Mouse (Mus musculus): ENCODE measurements around the gene Hbq1a. TPM values are rescaled to one million over a fixed set of nuclear protein-coding genes. Genes with fewer than 3 reads are reported as not detected.
"Not testable (repeated sequence)": the region's sequence is repeated elsewhere in the genome, so short reads cannot be mapped to it uniquely, and the experiment has no call there.

Gene Hbq1a
- polyA plus RNA-seq (2015; fragmentation: Nextera tagmentation; extraction: Ambion mirVana): 0.94 and 1.4 TPM in 2 replicates

DNA sequence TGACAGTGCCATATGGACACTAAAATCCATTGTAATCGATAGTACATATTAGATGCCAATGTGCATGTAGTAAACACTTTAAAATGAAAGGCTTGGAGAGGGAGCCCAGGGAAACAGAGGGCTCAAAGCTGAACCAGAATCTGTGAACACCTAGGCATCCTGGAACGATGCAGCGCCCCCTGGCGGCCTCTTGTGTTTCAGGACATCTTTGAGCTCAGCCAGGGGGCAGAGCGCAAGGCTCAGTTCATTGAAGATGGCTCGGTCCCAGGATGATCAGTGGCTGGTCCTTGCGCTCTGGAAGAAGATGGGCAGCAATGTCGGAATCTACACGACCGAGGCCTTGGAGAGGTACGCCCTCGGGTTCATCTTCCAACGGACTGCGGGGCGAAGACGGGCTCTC is at the start of gene Hbq1a:
Gene Hbq1a (plus strand): TSS at position 205 of the 400 bp plus-strand sequence.
- not testable (repeated sequence) for H3K4me3 ChIP-seq (ENCODE audit: low read depth, low read length); H3K9me3 ChIP-seq (ENCODE audit: low read length); H3K36me3 ChIP-seq (ENCODE audit: insufficient read depth, low read length); H3K9ac ChIP-seq (replicated peaks; ENCODE audit: low read depth); H3K4me1 ChIP-seq (ENCODE audit: insufficient read depth, low read depth, low read length); H3K27ac ChIP-seq (ENCODE audit: low read length); H3K4me2 ChIP-seq (replicated peaks; ENCODE audit: low read depth, low read length); H3K27me3 ChIP-seq (replicated peaks; ENCODE audit: insufficient read depth, low read length)
- WGBS: 6% methylated on average over 16 of the region's 16 CpGs
- TF ChIP-seq CTCF (IDR thresholded peaks at IDR 0.05): peak; percentile 83
- peak; percentile 28 for ATAC-seq
- peak; percentile 15 for DNase-seq (ENCODE audit: low spot score)

DNA sequence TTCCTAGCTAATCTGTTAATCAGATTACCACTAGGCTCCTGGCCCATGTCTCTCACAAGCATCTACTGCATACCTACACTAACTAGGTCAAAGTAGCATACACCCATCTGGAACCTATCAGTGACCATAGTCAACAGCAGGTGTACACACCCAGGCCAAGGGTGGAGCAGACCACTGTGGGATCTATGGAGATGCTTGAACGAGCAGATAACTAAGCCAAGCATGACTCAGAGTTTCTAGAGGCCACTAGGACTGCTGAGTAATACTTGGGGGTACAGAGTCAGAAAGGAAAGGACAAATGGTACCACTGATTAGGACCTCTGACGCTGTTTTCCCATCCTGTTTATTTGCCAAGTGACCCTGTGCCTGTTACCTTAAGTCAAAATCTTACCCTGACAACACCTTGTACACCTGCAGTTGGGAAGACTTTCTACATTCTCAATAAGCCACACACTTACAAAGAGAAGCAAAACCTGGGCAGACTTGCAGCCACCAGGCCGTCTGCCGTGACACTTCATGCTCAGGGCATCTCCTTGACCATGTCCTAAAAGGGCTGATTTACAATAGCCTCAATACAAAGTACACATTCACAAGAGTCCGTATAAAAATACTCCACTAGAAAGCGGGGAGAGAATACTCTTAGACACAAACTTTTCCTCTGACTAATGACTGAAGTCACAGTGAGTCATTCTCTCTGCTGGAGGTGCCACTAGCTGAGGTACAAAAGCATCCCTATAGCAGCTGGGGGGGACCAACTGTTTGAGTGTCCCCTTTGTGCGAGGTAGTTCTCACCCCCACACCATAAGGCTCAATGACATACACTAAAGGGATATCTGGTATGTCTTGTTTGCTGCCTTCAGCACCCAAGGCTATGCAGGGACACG is 48.7 kb upstream of the Hbq1a start:
- Histone ChIP-seq H3K4me1 (ENCODE audit: insufficient read depth, low read depth, low read length) (no peaks in the 10 kb centered on the region), H3K27me3 (replicated peaks; ENCODE audit: insufficient read depth, low read length) (no peaks in the 10 kb centered on the region), H3K36me3 (ENCODE audit: insufficient read depth, low read length) (peaks cover 32% of the 10 kb centered on the region), H3K27ac (ENCODE audit: low read length) (no peak overlapping the region), H3K4me2 (replicated peaks; ENCODE audit: low read depth, low read length) (no peak overlapping the region), H3K9me3 (ENCODE audit: low read length) (no peaks in the 10 kb centered on the region), H3K4me3 (ENCODE audit: low read depth, low read length) (no peak overlapping the region), H3K9ac (replicated peaks; ENCODE audit: low read depth) (no peak overlapping the region)
- TF ChIP-seq CTCF (IDR thresholded peaks at IDR 0.05): no peak
- 0 out of 2 replicates have a peak, but pooled peaks have one; percentile 39 for TF ChIP-seq EP300 (IDR thresholded peaks at IDR 0.05)
- WGBS: 82% methylated on average over 8 of the region's 8 CpGs
- DNase-seq (ENCODE audit: low spot score) (no peak), ATAC-seq (peak; percentile 49)

GRCm38 (mm10) chr11:32253121-32253520 is 46.7 kb upstream of the Hbq1a start:
- TF ChIP-seq CTCF (IDR thresholded peaks at IDR 0.05): no peak
- TF ChIP-seq EP300 (IDR thresholded peaks at IDR 0.05): no peak
- Histone ChIP-seq H3K27ac (ENCODE audit: low read length) (no peak overlapping the region), H3K4me2 (replicated peaks; ENCODE audit: low read depth, low read length) (no peak overlapping the region), H3K4me1 (ENCODE audit: insufficient read depth, low read depth, low read length) (no peaks in the 10 kb centered on the region), H3K36me3 (ENCODE audit: insufficient read depth, low read length) (peaks cover 18% of the 10 kb centered on the region), H3K9me3 (ENCODE audit: low read length) (no peaks in the 10 kb centered on the region), H3K27me3 (replicated peaks; ENCODE audit: insufficient read depth, low read length) (no peaks in the 10 kb centered on the region), H3K4me3 (ENCODE audit: low read depth, low read length) (no peak overlapping the region), H3K9ac (replicated peaks; ENCODE audit: low read depth) (no peak overlapping the region)
- DNase-seq (ENCODE audit: low spot score) (no peak), ATAC-seq (no peak)
- WGBS: 89% methylated on average over 1 of the region's 1 CpGs

GRCm38 (mm10) chr11:32256146-32256545 is 43.7 kb upstream of the Hbq1a start:
- Histone ChIP-seq H3K9me3 (ENCODE audit: low read length) (no peaks in the 10 kb centered on the region), H3K4me2 (replicated peaks; ENCODE audit: low read depth, low read length) (no peak overlapping the region), H3K4me1 (ENCODE audit: insufficient read depth, low read depth, low read length) (no peaks in the 10 kb centered on the region), H3K27ac (ENCODE audit: low read length) (no peak overlapping the region), H3K9ac (replicated peaks; ENCODE audit: low read depth) (no peak overlapping the region), H3K27me3 (replicated peaks; ENCODE audit: insufficient read depth, low read length) (no peaks in the 10 kb centered on the region), H3K36me3 (ENCODE audit: insufficient read depth, low read length) (peaks cover 9% of the 10 kb centered on the region; the same call in 1 of the 2 replicates), H3K4me3 (ENCODE audit: low read depth, low read length) (no peak overlapping the region)
- TF ChIP-seq CTCF (IDR thresholded peaks at IDR 0.05) (no peak), EP300 (IDR thresholded peaks at IDR 0.05) (no peak)
- WGBS: 93% methylated on average over 1 of the region's 1 CpGs
- DNase-seq (ENCODE audit: low spot score) (no peak), ATAC-seq (no peak)

- WGBS: 86% methylated on average over 3 of the region's 3 CpGs
- ATAC-seq (no peak), DNase-seq (ENCODE audit: low spot score) (no peak)
- H3K4me3 ChIP-seq (ENCODE audit: low read depth, low read length): no peak overlapping the region
- H3K27ac ChIP-seq (ENCODE audit: low read length): no peak overlapping the region
- no peak overlapping the region for H3K9ac ChIP-seq (replicated peaks; ENCODE audit: low read depth)
- peaks cover 9% of the 10 kb centered on the region; the same call in 1 of the 2 replicates for H3K36me3 ChIP-seq (ENCODE audit: insufficient read depth, low read length)
- no peaks in the 10 kb centered on the region for H3K27me3 ChIP-seq (replicated peaks; ENCODE audit: insufficient read depth, low read length)
- H3K4me1 ChIP-seq (ENCODE audit: insufficient read depth, low read depth, low read length): no peaks in the 10 kb centered on the region
- H3K9me3 ChIP-seq (ENCODE audit: low read length): no peaks in the 10 kb centered on the region
- H3K4me2 ChIP-seq (replicated peaks; ENCODE audit: low read depth, low read length): no peak overlapping the region
- TF ChIP-seq CTCF (IDR thresholded peaks at IDR 0.05) (no peak), EP300 (IDR thresholded peaks at IDR 0.05) (no peak)
Measured at GRCm38 (mm10) chr11:32256566-32256965, 43.3 kb upstream of the Hbq1a start.

GRCm38 (mm10) chr11:32262674-32263415 is 37.0 kb upstream of the Hbq1a start:
- H3K27me3 ChIP-seq (replicated peaks; ENCODE audit: insufficient read depth, low read length): no peaks in the 10 kb centered on the region
- DNase-seq (ENCODE audit: low spot score) (no peak), ATAC-seq (no peak)
- no peak overlapping the region for H3K9ac ChIP-seq (replicated peaks; ENCODE audit: low read depth)
- peaks cover 5% of the 10 kb centered on the region; the same call in 1 of the 2 replicates for H3K4me1 ChIP-seq (ENCODE audit: insufficient read depth, low read depth, low read length)
- H3K27ac ChIP-seq (ENCODE audit: low read length): no peak overlapping the region
- no peak overlapping the region for H3K4me2 ChIP-seq (replicated peaks; ENCODE audit: low read depth, low read length)
- no peak for TF ChIP-seq CTCF (IDR thresholded peaks at IDR 0.05)
- WGBS: 71% methylated on average over 10 of the region's 10 CpGs
- H3K36me3 ChIP-seq (ENCODE audit: insufficient read depth, low read length): 0 out of 2 replicates have a peak, but pooled peaks cover 4% of the 10 kb centered on the region
- H3K4me3 ChIP-seq (ENCODE audit: low read depth, low read length): no peak overlapping the region
- H3K9me3 ChIP-seq (ENCODE audit: low read length): no peaks in the 10 kb centered on the region

Data from lung, postnatal 0 days (tissue).